Mouse (Mus musculus) embryonic fibroblast, embryonic 13.5 days (primary cell): ENCODE data around the gene Acsm2. TPM values are rescaled to one million over a fixed set of nuclear protein-coding genes. Genes with fewer than 3 reads are reported as not detected.

Experiments used
- H3K27ac ChIP-seq: 2 replicates; pipeline ENCODE4 v1.5.1; 2012; ENCODE audit warnings: low read length, control low read depth, inconsistent platforms; ENCODE audit not compliant: insufficient read depth
- H3K4me1 ChIP-seq: 2 replicates; pipeline ENCODE4 v1.6.1; 2011; ENCODE audit warnings: low read length; ENCODE audit not compliant: control insufficient read depth, insufficient read depth
- H3K4me3 ChIP-seq: 2 replicates; pipeline ENCODE4 v1.5.1; 2011; ENCODE audit warnings: mild to moderate bottlenecking, control low read depth, low read length; ENCODE audit not compliant: insufficient read depth
- CTCF ChIP-seq: IDR thresholded peaks from 2 replicates; pipeline ENCODE4 v1.5.1; 2011; ENCODE audit warnings: mild to moderate bottlenecking, control low read depth, low read length, moderate library complexity, borderline replicate concordance; ENCODE audit not compliant: insufficient read depth
- POLR2A ChIP-seq: IDR thresholded peaks from 2 replicates; pipeline ENCODE4 v1.6.1; 2011; ENCODE audit warnings: low read depth, mild to moderate bottlenecking, control low read depth, low read length, moderate library complexity
- polyA plus RNA-seq: library from polyadenylated mRNA; stranded (reverse); fragments of >200 nt; gene quantifications from 2 replicates; pipeline ENCODE4 v1.2.4, GENCODE M21; 2011; ENCODE audit warnings: low read depth; ENCODE audit not compliant: missing spikeins, insufficient read length

Gene Acsm2
- 0.07 TPM in 1 of 2 replicates, not detected in the other for polyA plus RNA-seq

- TF ChIP-seq POLR2A, result no peak
- TF ChIP-seq CTCF, result no peak
- Histone ChIP-seq H3K4me1 (no peaks in the 10 kb centered on the region), H3K4me3 (no peak within 1 kb of the TSS), H3K27ac (no peak within 1 kb of the TSS)
Measured at GRCm38 (mm10) chr7:119554040-119554439, at the start of gene Acsm2. TSS of gene Acsm2 (plus strand) at chr7:119554340.

- no peak overlapping the region for H3K4me3 ChIP-seq
- TF ChIP-seq CTCF (no peak), POLR2A (no peak)
- no peak overlapping the region for H3K27ac ChIP-seq
- H3K4me1 ChIP-seq, result no peaks in the 10 kb centered on the region
Measured at GRCm38 (mm10) chr7:119511143-119511542, 43.0 kb upstream of the Acsm2 start.

GRCm38 (mm10) chr7:119513056-119513455 lies 41.1 kb upstream of the Acsm2 start:
- no peak for TF ChIP-seq POLR2A
- no peak for TF ChIP-seq CTCF
- Histone ChIP-seq H3K4me3 (no peak overlapping the region), H3K4me1 (no peaks in the 10 kb centered on the region), H3K27ac (no peak overlapping the region)

GRCm38 (mm10) chr7:119515492-119516271 lies 38.5 kb upstream of the Acsm2 start:
- Histone ChIP-seq H3K4me1 (no peaks in the 10 kb centered on the region), H3K27ac (no peak overlapping the region), H3K4me3 (no peak overlapping the region)
- no peak for TF ChIP-seq CTCF
- TF ChIP-seq POLR2A, result no peak

GRCm38 (mm10) chr7:119516272-119516558 lies 37.9 kb upstream of the Acsm2 start:
- Histone ChIP-seq H3K4me1 (no peaks in the 10 kb centered on the region), H3K27ac (no peak overlapping the region), H3K4me3 (no peak overlapping the region)
- TF ChIP-seq CTCF (no peak), POLR2A (no peak)

GRCm38 (mm10) chr7:119519163-119519562 lies 35.0 kb upstream of the Acsm2 start, which contains the start of gene Acsm5:
TSS of gene Acsm5 (plus strand) at chr7:119519463.
- TF ChIP-seq POLR2A (no peak), CTCF (no peak)
- H3K27ac ChIP-seq, result no peak within 1 kb of the TSS
- H3K4me3 ChIP-seq, result no peak within 1 kb of the TSS
- no peaks in the 10 kb centered on the region for H3K4me1 ChIP-seq

- H3K4me1 ChIP-seq, result no peaks in the 10 kb centered on the region
- H3K4me3 ChIP-seq, result no peak overlapping the region
- TF ChIP-seq CTCF (peak; percentile 15; the same call in 1 of the 2 replicates), POLR2A (no peak)
- no peak overlapping the region for H3K27ac ChIP-seq
Measured at GRCm38 (mm10) chr7:119519654-119520053, 34.5 kb upstream of the Acsm2 start.

GRCm38 (mm10) chr7:119521816-119522215 lies 32.3 kb upstream of the Acsm2 start:
- TF ChIP-seq POLR2A (no peak), CTCF (no peak)
- no peaks in the 10 kb centered on the region for H3K4me1 ChIP-seq
- H3K4me3 ChIP-seq, result no peak overlapping the region
- H3K27ac ChIP-seq, result no peak overlapping the region

GRCm38 (mm10) chr7:119522385-119522784 lies 31.8 kb upstream of the Acsm2 start:
- Histone ChIP-seq H3K4me1 (no peaks in the 10 kb centered on the region), H3K27ac (no peak overlapping the region), H3K4me3 (no peak overlapping the region)
- TF ChIP-seq POLR2A, result no peak
- TF ChIP-seq CTCF, result no peak

- Histone ChIP-seq H3K4me1 (no peaks in the 10 kb centered on the region), H3K4me3 (no peak within 1 kb of the TSS), H3K27ac (no peak within 1 kb of the TSS)
- TF ChIP-seq CTCF (no peak), POLR2A (no peak)
Measured at GRCm38 (mm10) chr7:119523389-119523788, 30.8 kb upstream of the Acsm2 start, which contains the start of gene Pdilt. TSS of gene Pdilt (minus strand) at chr7:119523489.

- Histone ChIP-seq H3K4me3 (no peak overlapping the region), H3K27ac (no peak overlapping the region), H3K4me1 (no peaks in the 10 kb centered on the region)
- TF ChIP-seq CTCF, result no peak
- TF ChIP-seq POLR2A, result no peak
Measured at GRCm38 (mm10) chr7:119525881-119526281, 28.3 kb upstream of the Acsm2 start.

- TF ChIP-seq CTCF (no peak), POLR2A (no peak)
- Histone ChIP-seq H3K4me3 (no peak overlapping the region), H3K4me1 (no peaks in the 10 kb centered on the region), H3K27ac (no peak overlapping the region)
Measured at GRCm38 (mm10) chr7:119526486-119526885, 27.7 kb upstream of the Acsm2 start.
